Mouse (Mus musculus) testis, postnatal 10 days (tissue): ENCODE data around the gene Col4a2.

Source experiments
- DNase-seq: peaks from one replicate; pipeline ENCODE4 v3.0.0; 2021; ENCODE audit warnings: low spot score

The Col4a2 gene

GRCm38 (mm10) chr8:11383379-11383778 is 70.8 kb downstream of the Col4a2 start:
- DNase-seq = no peak

- DNase-seq = no peak
Measured at GRCm38 (mm10) chr8:11384841-11385240, 72.2 kb downstream of the Col4a2 start.

- DNase-seq = no peak
Measured at GRCm38 (mm10) chr8:11385272-11385905, 72.8 kb downstream of the Col4a2 start.

- DNase-seq = no peak
Measured at GRCm38 (mm10) chr8:11387282-11387681, 74.7 kb downstream of the Col4a2 start.

GRCm38 (mm10) chr8:11389275-11390050 is 76.9 kb downstream of the Col4a2 start:
- no peak for DNase-seq

- peak; percentile 90 for DNase-seq
Measured at GRCm38 (mm10) chr8:11392739-11393138, 80.1 kb downstream of the Col4a2 start.

GRCm38 (mm10) chr8:11393161-11393560 is 80.6 kb downstream of the Col4a2 start:
- DNase-seq = peak; percentile 59

GRCm38 (mm10) chr8:11393607-11394006 is 81.0 kb downstream of the Col4a2 start:
- no peak for DNase-seq

GRCm38 (mm10) chr8:11394773-11395172 is 82.2 kb downstream of the Col4a2 start:
- DNase-seq = no peak

- DNase-seq = no peak
Measured at GRCm38 (mm10) chr8:11395601-11396000, 83.0 kb downstream of the Col4a2 start.

- no peak for DNase-seq
Measured at GRCm38 (mm10) chr8:11396111-11396510, 83.5 kb downstream of the Col4a2 start.

- DNase-seq = no peak
Measured at GRCm38 (mm10) chr8:11397126-11397525, 84.5 kb downstream of the Col4a2 start.

- no peak for DNase-seq
Measured at GRCm38 (mm10) chr8:11399706-11400105, 87.1 kb downstream of the Col4a2 start.

GRCm38 (mm10) chr8:11400244-11400643 is 87.6 kb downstream of the Col4a2 start:
- no peak for DNase-seq

GRCm38 (mm10) chr8:11401183-11401582 is 88.6 kb downstream of the Col4a2 start:
- DNase-seq = no peak

- no peak for DNase-seq
Measured at GRCm38 (mm10) chr8:11402220-11402619, 89.6 kb downstream of the Col4a2 start.

GRCm38 (mm10) chr8:11403813-11404212 is 91.2 kb downstream of the Col4a2 start:
- no peak for DNase-seq

- DNase-seq = no peak
Measured at GRCm38 (mm10) chr8:11404614-11405013, 92.0 kb downstream of the Col4a2 start.

- DNase-seq = peak; percentile 66
Measured at GRCm38 (mm10) chr8:11405722-11406481, 93.3 kb downstream of the Col4a2 start.

GRCm38 (mm10) chr8:11411504-11412124 is 99.0 kb downstream of the Col4a2 start:
- no peak for DNase-seq

- DNase-seq = no peak
Measured at GRCm38 (mm10) chr8:11412450-11412849, 99.8 kb downstream of the Col4a2 start.

- DNase-seq = no peak
Measured at GRCm38 (mm10) chr8:11414304-11414703, 101.7 kb downstream of the Col4a2 start.
